Mouse (Mus musculus): ENCODE measurements at regions not wholly inside any gene's neighbourhood (a gene's known extent, or its start where the extent isn't known, plus 50 kb on each side); places are given as distances from the start of the nearest gene placed in this dataset.

GRCm38 (mm10) chr13:92987691-92988090 is 143.1 kb downstream of the Mtx3 start:
- Histone ChIP-seq H3K4me3 (ENCODE audit: low read depth, low read length) (no peak overlapping the region), H3K36me3 (ENCODE audit: control insufficient read depth, insufficient read depth, low read length, poor library complexity, severe bottlenecking) (no peaks in the 10 kb centered on the region), H3K27me3 (ENCODE audit: control insufficient read depth, insufficient read depth, low read length, poor library complexity, severe bottlenecking) (no peaks in the 10 kb centered on the region), H3K9ac (ENCODE audit: low read depth, poor library complexity, severe bottlenecking) (no peak overlapping the region), H3K9me3 (replicated peaks; ENCODE audit: control insufficient read depth, insufficient read depth, low read length, poor library complexity, severe bottlenecking) (no peaks in the 10 kb centered on the region), H3K4me1 (ENCODE audit: control insufficient read depth, insufficient read depth, low read length) (no peaks in the 10 kb centered on the region), H3K27ac (ENCODE audit: insufficient read depth, low read length) (no peak overlapping the region)
- TF ChIP-seq CTCF (IDR thresholded peaks at IDR 0.05; ENCODE audit: low read depth, low read length) (no peak), POLR2A (IDR thresholded peaks at IDR 0.05; ENCODE audit: insufficient read depth, low read length) (no peak), EP300 (IDR thresholded peaks at IDR 0.05; ENCODE audit: insufficient read depth, low read depth, low read length) (no peak)

- H3K27ac ChIP-seq (ENCODE audit: insufficient read depth, low read length): no peak overlapping the region
- no peaks in the 10 kb centered on the region for H3K27me3 ChIP-seq (ENCODE audit: control insufficient read depth, insufficient read depth, low read length, poor library complexity, severe bottlenecking)
- no peak overlapping the region for H3K4me3 ChIP-seq (ENCODE audit: low read depth, low read length)
Measured at GRCm38 (mm10) chr13:92988600-92988999, 144.0 kb downstream of the Mtx3 start.

GRCm38 (mm10) chr13:92990316-92991206 is 146.0 kb downstream of the Mtx3 start:
- Histone ChIP-seq H3K27me3 (ENCODE audit: control insufficient read depth, insufficient read depth, low read length, poor library complexity, severe bottlenecking) (no peaks in the 10 kb centered on the region), H3K9me3 (replicated peaks; ENCODE audit: control insufficient read depth, insufficient read depth, low read length, poor library complexity, severe bottlenecking) (no peaks in the 10 kb centered on the region), H3K36me3 (ENCODE audit: control insufficient read depth, insufficient read depth, low read length, poor library complexity, severe bottlenecking) (no peaks in the 10 kb centered on the region), H3K4me1 (ENCODE audit: control insufficient read depth, insufficient read depth, low read length) (no peaks in the 10 kb centered on the region), H3K27ac (ENCODE audit: insufficient read depth, low read length) (no peak overlapping the region), H3K9ac (ENCODE audit: low read depth, poor library complexity, severe bottlenecking) (no peak overlapping the region), H3K4me3 (ENCODE audit: low read depth, low read length) (no peak overlapping the region)
- TF ChIP-seq POLR2A (IDR thresholded peaks at IDR 0.05; ENCODE audit: insufficient read depth, low read length) (no peak), EP300 (IDR thresholded peaks at IDR 0.05; ENCODE audit: insufficient read depth, low read depth, low read length) (no peak), CTCF (IDR thresholded peaks at IDR 0.05; ENCODE audit: low read depth, low read length) (no peak)

More at GRCm38 (mm10) chr13:92988600-92988999, 144.0 kb downstream of the Mtx3 start:
- TF ChIP-seq POLR2A (IDR thresholded peaks at IDR 0.05; ENCODE audit: insufficient read depth, low read length) (no peak), CTCF (IDR thresholded peaks at IDR 0.05; ENCODE audit: low read depth, low read length) (no peak), EP300 (IDR thresholded peaks at IDR 0.05; ENCODE audit: insufficient read depth, low read depth, low read length) (no peak)
- H3K4me1 ChIP-seq (ENCODE audit: control insufficient read depth, insufficient read depth, low read length): no peaks in the 10 kb centered on the region
- no peaks in the 10 kb centered on the region for H3K36me3 ChIP-seq (ENCODE audit: control insufficient read depth, insufficient read depth, low read length, poor library complexity, severe bottlenecking)
- H3K9ac ChIP-seq (ENCODE audit: low read depth, poor library complexity, severe bottlenecking): no peak overlapping the region
- H3K9me3 ChIP-seq (replicated peaks; ENCODE audit: control insufficient read depth, insufficient read depth, low read length, poor library complexity, severe bottlenecking): no peaks in the 10 kb centered on the region
